In genomic region chr6:52171938-52172337, GRCm38 (mm10) we compare ENCODE assay signal across 10 mouse cellular contexts. TPM values are rescaled to one million over a fixed set of nuclear protein-coding genes. Genes with fewer than 3 reads are reported as not detected.
DNase-seq lines count a peak whose midpoint lies in the region; ATAC-seq and TF ChIP-seq lines count a peak whose summit lies in the region.
"Had no signal": no experiment of that assay in that cellular context is flagged by ENCODE, and none has a peak within 500 bp of the region (broad histone marks: within the 10 kb centered on the region; RNA-seq: fewer than 3 reads in every experiment).

No protein-coding gene starts in this region.

- 0 out of 2 replicates have a peak overlapping the region, but pooled peaks have one; percentile 15 for H3K27ac ChIP-seq in heart, embryonic 11.5 days (ENCODE audit: low read depth, low read length)
- H3K27ac ChIP-seq in embryonic facial prominence, embryonic 12.5 days = 0 out of 2 replicates have a peak overlapping the region, but pooled peaks have one; percentile 57
- H3K27ac ChIP-seq in liver, postnatal 0 days (ENCODE audit: low read depth) = 0 out of 2 replicates have a peak overlapping the region, but pooled peaks have one; percentile 22
- H3K27ac ChIP-seq in layer of hippocampus, adult 2 months = no peak overlapping the region

- peaks cover 10% of the 10 kb centered on the region; the same call in 1 of the 2 replicates for H3K4me1 ChIP-seq in heart, embryonic 11.5 days (ENCODE audit: control insufficient read depth, insufficient read depth, low read length)
- H3K4me1 ChIP-seq in embryonic facial prominence, embryonic 12.5 days = peaks cover 7% of the 10 kb centered on the region; the same call in 1 of the 2 replicates
- peaks cover 3% of the 10 kb centered on the region; the same call in 1 of the 2 replicates for H3K4me1 ChIP-seq in liver, postnatal 0 days (ENCODE audit: insufficient read depth)

- no peak for TF ChIP-seq EP300 in liver, postnatal 0 days (IDR thresholded peaks at IDR 0.05; ENCODE audit: low read depth)

- no peak for TF ChIP-seq CTCF in liver, postnatal 0 days (IDR thresholded peaks at IDR 0.05; ENCODE audit: low read depth)
- TF ChIP-seq CTCF in layer of hippocampus, adult 2 months (conservative IDR thresholded peaks at IDR 0.05) = no peak

- ATAC-seq in heart, embryonic 11.5 days (replicated peaks; ENCODE audit: insufficient number of reproducible peaks, low FRiP score, low TSS enrichment) = no peak
- no peak for ATAC-seq in embryonic facial prominence, embryonic 12.5 days (ENCODE audit: insufficient number of reproducible peaks, insufficient read depth, low FRiP score, low TSS enrichment)
- ATAC-seq in liver, postnatal 0 days = no peak

- H3K36me3 ChIP-seq in heart, embryonic 11.5 days (ENCODE audit: control insufficient read depth, insufficient read depth, low read length) = no peaks in the 10 kb centered on the region
- no peaks in the 10 kb centered on the region for H3K36me3 ChIP-seq in embryonic facial prominence, embryonic 12.5 days
- no peaks in the 10 kb centered on the region for H3K36me3 ChIP-seq in liver, postnatal 0 days (replicated peaks; ENCODE audit: insufficient read depth, low read length)

- no peak overlapping the region for H3K9ac ChIP-seq in heart, embryonic 11.5 days (ENCODE audit: low read depth, low read length)
- no peak overlapping the region for H3K9ac ChIP-seq in embryonic facial prominence, embryonic 12.5 days
- no peak overlapping the region for H3K9ac ChIP-seq in liver, postnatal 0 days (replicated peaks)

- 9% methylated on average over 7 of the region's 7 CpGs for WGBS in heart, embryonic 11.5 days (ENCODE audit: insufficient replicate concordance)
- 5% methylated on average over 6 of the region's 7 CpGs for WGBS in embryonic facial prominence, embryonic 12.5 days
- WGBS in liver, postnatal 0 days (ENCODE audit: insufficient replicate concordance) = 51% methylated on average over 7 of the region's 7 CpGs

- peak overlapping the region; percentile 58 for H3K4me2 ChIP-seq in heart, embryonic 11.5 days
- H3K4me2 ChIP-seq in embryonic facial prominence, embryonic 12.5 days (replicated peaks) = peak overlapping the region; percentile 44
- peak overlapping the region; percentile 45; the same call in 1 of the 2 replicates for H3K4me2 ChIP-seq in liver, postnatal 0 days (ENCODE audit: low read depth, low read length)

- H3K4me3 ChIP-seq in heart, embryonic 11.5 days (ENCODE audit: low read depth, low read length) = peak overlapping the region; percentile 20
- peak overlapping the region; percentile 22 for H3K4me3 ChIP-seq in embryonic facial prominence, embryonic 12.5 days
- H3K4me3 ChIP-seq in liver, postnatal 0 days (ENCODE audit: low read depth, low read length) = no peak overlapping the region
- no peak overlapping the region for H3K4me3 ChIP-seq in layer of hippocampus, adult 2 months

- H3K27me3 ChIP-seq in heart, embryonic 11.5 days (ENCODE audit: control insufficient read depth, insufficient read depth, low read length) = peaks cover 87% of the 10 kb centered on the region
- H3K27me3 ChIP-seq in embryonic facial prominence, embryonic 12.5 days = peaks cover 89% of the 10 kb centered on the region
- H3K27me3 ChIP-seq in liver, postnatal 0 days (ENCODE audit: insufficient read depth, low read length) = peaks cover 90% of the 10 kb centered on the region

- no peak for DNase-seq in heart, adult 9 months (ENCODE audit: low spot score in 2 of 2)
- DNase-seq in kidney, adult 9 months = peak; percentile 56
- no peak for DNase-seq in liver, postnatal 0 days
- no peak for DNase-seq in adrenal gland, adult 18-20 months (ENCODE audit: low spot score in 2 of 2)
- DNase-seq in layer of hippocampus, adult 2 months (ENCODE audit: low spot score in 2 of 2) = no peak
- DNase-seq in thymus, postnatal 25 days = no peak

- H3K9me3 ChIP-seq in heart, embryonic 11.5 days (replicated peaks; ENCODE audit: control insufficient read depth, low read length) = no peaks in the 10 kb centered on the region
- H3K9me3 ChIP-seq in embryonic facial prominence, embryonic 12.5 days = no peaks in the 10 kb centered on the region
- no peaks in the 10 kb centered on the region for H3K9me3 ChIP-seq in liver, postnatal 0 days (ENCODE audit: low read length)

RNA-seq across cellular contexts. Expression of gene 5730596B20Rik, which starts 5.4 kb away (rescaled TPM):
- 0.45 and 0.57 TPM in 2 replicates for polyA plus RNA-seq in heart, embryonic 11.5 days (2014; fragmentation: Nextera tagmentation; extraction: Ambion mirVana)
- polyA plus RNA-seq in embryonic facial prominence, embryonic 12.5 days (2016; fragmentation: Nextera tagmentation; extraction: Ambion mirVana) = 0.17 and 0.35 TPM in 2 replicates
- polyA plus RNA-seq in liver, postnatal 0 days (2015; fragmentation: Nextera tagmentation; extraction: Ambion mirVana) = not detected in 2 replicates
- under 1 TPM; 0.13 to 0.33 TPM for total RNA-seq in adrenal gland, adult 18-20 months (2021)
- not detected for total RNA-seq in layer of hippocampus, adult 2 months (2021)
- total RNA-seq: left cerebral cortex, postnatal 4 days had no signal
- polyA plus RNA-seq: testis, adult 2 months had no signal

RNA-seq across cellular contexts. Expression of gene Hoxa2, which starts 7.3 kb away (rescaled TPM):
- polyA plus RNA-seq in heart, embryonic 11.5 days (2014; fragmentation: Nextera tagmentation; extraction: Ambion mirVana) = 3.5 and 3.6 TPM in 2 replicates
- 15.1 and 18.2 TPM in 2 replicates for polyA plus RNA-seq in embryonic facial prominence, embryonic 12.5 days (2016; fragmentation: Nextera tagmentation; extraction: Ambion mirVana)
- polyA plus RNA-seq in liver, postnatal 0 days (2015; fragmentation: Nextera tagmentation; extraction: Ambion mirVana) = 0.39 and 0.63 TPM in 2 replicates
- 1 to 10 TPM in 1 of 2 experiments, under 1 TPM in 1; 0.96 to 1.3 TPM for total RNA-seq in adrenal gland, adult 18-20 months (2021)
- total RNA-seq in layer of hippocampus, adult 2 months (2021) = not detected
- total RNA-seq: left cerebral cortex, postnatal 4 days had no signal

RNA-seq across cellular contexts. Expression of gene Hoxa1, which starts 13.8 kb away (rescaled TPM):
- 1.2 TPM in 2 replicates for polyA plus RNA-seq in heart, embryonic 11.5 days (2014; fragmentation: Nextera tagmentation; extraction: Ambion mirVana)
- polyA plus RNA-seq in embryonic facial prominence, embryonic 12.5 days (2016; fragmentation: Nextera tagmentation; extraction: Ambion mirVana) = 0.71 and 0.77 TPM in 2 replicates
- polyA plus RNA-seq in liver, postnatal 0 days (2015; fragmentation: Nextera tagmentation; extraction: Ambion mirVana) = 0.11 and 0.16 TPM in 2 replicates
- under 1 TPM; 0.29 to 0.43 TPM for total RNA-seq in adrenal gland, adult 18-20 months (2021)
- total RNA-seq in layer of hippocampus, adult 2 months (2021) = not detected
- total RNA-seq: left cerebral cortex, postnatal 4 days had no signal

RNA-seq across cellular contexts. Expression of gene Hoxa4, which starts 19.6 kb away (rescaled TPM):
- 0.68 and 1.4 TPM in 2 replicates for polyA plus RNA-seq in heart, embryonic 11.5 days (2014; fragmentation: Nextera tagmentation; extraction: Ambion mirVana)
- 0.14 TPM in 1 of 2 replicates, not detected in the other for polyA plus RNA-seq in embryonic facial prominence, embryonic 12.5 days (2016; fragmentation: Nextera tagmentation; extraction: Ambion mirVana)
- polyA plus RNA-seq in liver, postnatal 0 days (2015; fragmentation: Nextera tagmentation; extraction: Ambion mirVana) = 0.13 and 0.30 TPM in 2 replicates
- total RNA-seq in adrenal gland, adult 18-20 months (2021) = 1 to 10 TPM; 1.8 to 3.1 TPM
- total RNA-seq in layer of hippocampus, adult 2 months (2021) = not detected
- total RNA-seq: left cerebral cortex, postnatal 4 days had no signal

RNA-seq across cellular contexts. Expression of gene Hoxa5, which starts 32.4 kb away (rescaled TPM):
- polyA plus RNA-seq in heart, embryonic 11.5 days (2014; fragmentation: Nextera tagmentation; extraction: Ambion mirVana) = 2.4 and 2.6 TPM in 2 replicates
- polyA plus RNA-seq in embryonic facial prominence, embryonic 12.5 days (2016; fragmentation: Nextera tagmentation; extraction: Ambion mirVana) = 0.33 and 0.34 TPM in 2 replicates
- polyA plus RNA-seq in liver, postnatal 0 days (2015; fragmentation: Nextera tagmentation; extraction: Ambion mirVana) = 0.58 and 0.73 TPM in 2 replicates
- total RNA-seq in adrenal gland, adult 18-20 months (2021) = 10 to 100 TPM; 13.3 to 20.2 TPM
- total RNA-seq in layer of hippocampus, adult 2 months (2021) = not detected
- total RNA-seq: left cerebral cortex, postnatal 4 days had no signal

Comparison
In these comparisons a context has a peak if more than half of its experiments do, and no peak if none do; other contexts are left out.
1. H3K4me3 ChIP-seq: peak in heart, embryonic 11.5 days (single experiment) and embryonic facial prominence, embryonic 12.5 days (single experiment); none in liver, postnatal 0 days (single experiment) and layer of hippocampus, adult 2 months (single experiment).
2. Peak in every context shown above with its lines, with median percentiles within 50 percentile points of each other: H3K4me2 ChIP-seq.